Mouse (Mus musculus): ENCODE measurements at regions not wholly inside any gene's neighbourhood (a gene's known extent, or its start where the extent isn't known, plus 50 kb on each side); places are given as distances from the start of the nearest gene placed in this dataset.

DNA sequence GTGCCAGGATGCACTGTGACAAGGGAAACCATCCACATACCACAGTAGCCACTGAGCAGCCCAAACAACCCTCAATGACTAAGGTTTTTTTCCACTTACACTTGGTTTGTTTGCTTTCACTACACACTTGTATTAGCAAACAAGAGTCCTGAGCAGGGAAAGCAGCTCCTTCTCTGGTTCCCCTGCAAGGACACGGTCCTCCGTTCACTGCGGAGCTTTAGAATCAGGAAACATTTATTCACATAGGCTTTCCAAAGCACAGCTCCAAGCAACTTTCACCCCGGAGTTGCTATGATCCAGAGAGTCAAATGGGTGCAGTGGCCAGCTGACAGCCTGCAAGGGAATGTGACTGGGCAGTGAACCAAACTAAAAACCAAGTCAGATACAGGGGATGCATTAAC is 186.8 kb upstream of the Lpp start:
- Histone ChIP-seq H3K4me3 (ENCODE audit: control insufficient read depth, insufficient read depth, low read length) (no peak overlapping the region), H3K27me3 (ENCODE audit: control insufficient read depth, insufficient read depth, low read length) (no peaks in the 10 kb centered on the region), H3K4me1 (replicated peaks; ENCODE audit: control insufficient read depth, insufficient read depth, low read length) (peaks cover 56% of the 10 kb centered on the region), H3K27ac (ENCODE audit: control insufficient read depth, insufficient read depth, low read length) (peak overlapping the region; percentile 24), H3K36me3 (ENCODE audit: control insufficient read depth, insufficient read depth, low read length) (no peaks in the 10 kb centered on the region)
- TF ChIP-seq CTCF (IDR thresholded peaks at IDR 0.05; ENCODE audit: borderline replicate concordance, control insufficient read depth, extremely low read depth, insufficient read depth, low read length, poor library complexity) (no peak), POLR2A (IDR thresholded peaks at IDR 0.05; ENCODE audit: control insufficient read depth, extremely low read depth, insufficient read depth, low read length, poor library complexity) (no peak)
- DNase-seq = no peak
- WGBS = 84% methylated on average over 4 of the region's 4 CpGs

DNA sequence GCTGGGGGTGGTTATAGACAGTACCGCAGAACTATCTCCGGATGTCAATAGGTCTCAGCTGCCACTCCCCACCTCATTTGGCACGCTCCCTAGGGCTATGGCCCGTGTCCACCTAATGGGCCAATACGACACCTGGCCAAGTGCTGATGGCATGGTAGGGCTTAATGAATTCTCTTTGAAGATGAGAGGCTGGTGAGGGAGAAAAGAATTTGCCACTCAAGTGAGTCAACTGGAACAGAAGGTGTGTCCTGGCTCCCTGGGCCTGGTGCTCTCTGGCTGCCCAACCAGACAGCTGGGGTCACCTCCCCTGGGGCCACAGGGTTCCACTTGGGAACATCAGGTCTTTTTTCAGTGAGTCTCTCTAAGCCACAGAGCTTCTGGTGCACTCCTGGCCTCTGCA is 187.7 kb upstream of the Lpp start:
- DNase-seq = no peak
- no peak for TF ChIP-seq POLR2A (IDR thresholded peaks at IDR 0.05; ENCODE audit: control insufficient read depth, extremely low read depth, insufficient read depth, low read length, poor library complexity)
- TF ChIP-seq CTCF (IDR thresholded peaks at IDR 0.05; ENCODE audit: borderline replicate concordance, control insufficient read depth, extremely low read depth, insufficient read depth, low read length, poor library complexity) = no peak
- no peaks in the 10 kb centered on the region for H3K27me3 ChIP-seq (ENCODE audit: control insufficient read depth, insufficient read depth, low read length)
- H3K27ac ChIP-seq (ENCODE audit: control insufficient read depth, insufficient read depth, low read length) = peak overlapping the region; percentile 28; the same call in 1 of the 2 replicates
- peaks cover 64% of the 10 kb centered on the region for H3K4me1 ChIP-seq (replicated peaks; ENCODE audit: control insufficient read depth, insufficient read depth, low read length)
- WGBS = 98% methylated on average over 5 of the region's 5 CpGs
- no peak overlapping the region for H3K4me3 ChIP-seq (ENCODE audit: control insufficient read depth, insufficient read depth, low read length)
- no peaks in the 10 kb centered on the region for H3K36me3 ChIP-seq (ENCODE audit: control insufficient read depth, insufficient read depth, low read length)

DNA sequence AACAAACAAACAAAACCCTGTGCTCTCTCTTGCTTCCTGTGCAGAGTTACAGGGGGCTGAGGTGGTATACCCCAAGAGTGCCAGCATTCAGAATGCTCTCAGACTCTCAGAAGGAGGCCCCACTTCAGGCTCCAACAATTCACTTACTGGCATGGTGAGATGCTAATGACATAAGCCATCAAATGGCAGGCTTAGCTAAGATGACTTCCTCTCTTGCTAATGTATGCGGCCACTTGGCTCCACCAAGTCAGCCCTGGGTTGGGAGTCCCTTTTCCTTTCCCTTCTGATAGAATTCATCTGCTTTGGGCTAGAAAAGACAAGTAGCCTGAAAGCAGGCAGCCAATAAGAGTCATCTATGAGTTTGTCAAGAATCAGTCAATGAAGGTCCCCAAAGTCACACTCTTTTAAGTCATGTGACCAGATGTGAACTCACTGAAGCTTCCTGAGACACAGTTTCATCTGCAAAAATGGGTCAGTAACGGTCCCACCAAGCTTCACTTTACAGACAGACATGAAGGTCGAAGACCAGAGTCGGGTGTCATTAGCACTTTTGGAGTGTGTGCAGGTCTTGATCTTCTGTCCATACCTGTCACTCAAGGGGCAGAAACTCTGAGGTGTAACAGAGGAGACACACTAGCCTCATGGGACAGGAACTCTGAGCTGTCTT is 189.1 kb upstream of the Lpp start:
- TF ChIP-seq CTCF (IDR thresholded peaks at IDR 0.05; ENCODE audit: borderline replicate concordance, control insufficient read depth, extremely low read depth, insufficient read depth, low read length, poor library complexity) (no peak), POLR2A (IDR thresholded peaks at IDR 0.05; ENCODE audit: control insufficient read depth, extremely low read depth, insufficient read depth, low read length, poor library complexity) (no peak)
- Histone ChIP-seq H3K4me1 (replicated peaks; ENCODE audit: control insufficient read depth, insufficient read depth, low read length) (peaks cover 77% of the 10 kb centered on the region), H3K4me3 (ENCODE audit: control insufficient read depth, insufficient read depth, low read length) (no peak overlapping the region), H3K27ac (ENCODE audit: control insufficient read depth, insufficient read depth, low read length) (peak overlapping the region; percentile 83), H3K27me3 (ENCODE audit: control insufficient read depth, insufficient read depth, low read length) (no peaks in the 10 kb centered on the region), H3K36me3 (ENCODE audit: control insufficient read depth, insufficient read depth, low read length) (no peaks in the 10 kb centered on the region)
- DNase-seq = no peak
- 57% methylated on average over 4 of the region's 4 CpGs for WGBS

DNA sequence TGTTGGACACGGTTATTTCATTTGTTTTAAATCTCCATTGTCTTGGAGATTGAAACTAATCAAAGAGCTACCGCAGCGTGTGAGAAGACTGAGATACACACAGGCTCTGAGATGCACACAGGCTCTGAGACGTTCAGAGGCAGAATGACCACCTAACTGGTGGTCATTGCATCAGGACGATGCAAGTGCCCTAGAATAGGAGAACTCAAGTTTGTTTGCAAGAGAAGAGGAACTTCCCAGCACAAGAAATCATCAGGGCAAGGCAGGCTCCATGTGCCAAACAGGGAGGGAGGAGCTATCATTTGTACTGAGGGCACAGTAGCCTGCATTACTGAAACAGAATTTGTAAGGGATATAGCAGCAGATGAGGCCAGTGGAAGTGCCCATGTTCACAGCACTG is 190.7 kb upstream of the Lpp start:
- Histone ChIP-seq H3K36me3 (ENCODE audit: control insufficient read depth, insufficient read depth, low read length) (no peaks in the 10 kb centered on the region), H3K4me1 (replicated peaks; ENCODE audit: control insufficient read depth, insufficient read depth, low read length) (peaks cover 73% of the 10 kb centered on the region), H3K27ac (ENCODE audit: control insufficient read depth, insufficient read depth, low read length) (no peak overlapping the region), H3K27me3 (ENCODE audit: control insufficient read depth, insufficient read depth, low read length) (no peaks in the 10 kb centered on the region), H3K4me3 (ENCODE audit: control insufficient read depth, insufficient read depth, low read length) (no peak overlapping the region)
- 91% methylated on average over 5 of the region's 5 CpGs for WGBS
- DNase-seq = no peak
- TF ChIP-seq CTCF (IDR thresholded peaks at IDR 0.05; ENCODE audit: borderline replicate concordance, control insufficient read depth, extremely low read depth, insufficient read depth, low read length, poor library complexity) = no peak
- no peak for TF ChIP-seq POLR2A (IDR thresholded peaks at IDR 0.05; ENCODE audit: control insufficient read depth, extremely low read depth, insufficient read depth, low read length, poor library complexity)

DNA sequence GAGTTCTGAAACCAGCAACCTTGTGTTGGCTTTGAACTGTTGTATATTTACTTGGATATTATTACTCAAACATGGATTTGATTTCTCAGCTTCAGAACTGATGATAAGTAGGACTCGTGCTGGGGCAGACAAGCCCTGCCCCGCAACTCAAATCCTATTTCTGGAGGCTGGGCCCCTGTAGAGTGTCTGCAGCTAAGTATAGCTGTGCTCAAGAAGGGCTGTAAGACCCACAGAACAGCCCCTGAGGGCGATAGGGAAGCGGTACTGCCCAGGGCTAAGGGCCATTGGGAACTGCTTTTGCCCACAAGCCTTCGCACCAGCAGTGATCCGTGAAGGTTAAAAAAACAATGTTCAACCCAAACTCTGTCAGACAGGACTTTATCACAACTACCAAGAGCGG is 191.9 kb upstream of the Lpp start:
- no peaks in the 10 kb centered on the region for H3K36me3 ChIP-seq (ENCODE audit: control insufficient read depth, insufficient read depth, low read length)
- TF ChIP-seq CTCF (IDR thresholded peaks at IDR 0.05; ENCODE audit: borderline replicate concordance, control insufficient read depth, extremely low read depth, insufficient read depth, low read length, poor library complexity) = no peak
- TF ChIP-seq POLR2A (IDR thresholded peaks at IDR 0.05; ENCODE audit: control insufficient read depth, extremely low read depth, insufficient read depth, low read length, poor library complexity) = no peak
- WGBS = 93% methylated on average over 7 of the region's 7 CpGs
- peaks cover 69% of the 10 kb centered on the region for H3K4me1 ChIP-seq (replicated peaks; ENCODE audit: control insufficient read depth, insufficient read depth, low read length)
- no peaks in the 10 kb centered on the region for H3K27me3 ChIP-seq (ENCODE audit: control insufficient read depth, insufficient read depth, low read length)
- H3K4me3 ChIP-seq (ENCODE audit: control insufficient read depth, insufficient read depth, low read length) = no peak overlapping the region
- no peak for DNase-seq
- peak overlapping the region; percentile 13; the same call in 1 of the 2 replicates for H3K27ac ChIP-seq (ENCODE audit: control insufficient read depth, insufficient read depth, low read length)

DNA sequence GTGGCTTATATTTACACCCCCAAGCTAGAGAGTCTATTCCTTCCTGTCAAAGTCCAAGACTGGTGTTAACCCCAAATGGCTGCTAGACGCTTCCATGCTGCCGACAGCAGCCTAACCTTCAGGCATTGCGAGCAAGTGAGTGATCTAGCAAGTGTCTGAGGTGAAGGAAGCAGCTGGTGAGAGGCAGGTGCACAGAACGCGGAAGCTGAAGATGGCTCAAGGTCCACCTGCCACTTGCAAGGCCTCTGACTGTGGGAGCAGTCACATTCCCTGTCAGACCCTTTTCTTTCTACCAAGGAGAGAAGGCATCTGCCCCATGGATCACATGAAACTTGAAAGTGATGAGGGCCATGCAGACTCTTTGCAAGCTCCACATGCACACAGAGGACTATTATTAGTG is 193.1 kb upstream of the Lpp start:
- peak overlapping the region; percentile 75 for H3K27ac ChIP-seq (ENCODE audit: control insufficient read depth, insufficient read depth, low read length)
- WGBS = 12% methylated on average over 5 of the region's 5 CpGs
- peak; percentile 70 for DNase-seq

More for the DNA sequence above, 193.1 kb upstream of the Lpp start:
- Histone ChIP-seq H3K36me3 (ENCODE audit: control insufficient read depth, insufficient read depth, low read length) (no peaks in the 10 kb centered on the region), H3K27me3 (ENCODE audit: control insufficient read depth, insufficient read depth, low read length) (no peaks in the 10 kb centered on the region), H3K4me3 (ENCODE audit: control insufficient read depth, insufficient read depth, low read length) (no peak overlapping the region), H3K4me1 (replicated peaks; ENCODE audit: control insufficient read depth, insufficient read depth, low read length) (peaks cover 57% of the 10 kb centered on the region)
- TF ChIP-seq CTCF (IDR thresholded peaks at IDR 0.05; ENCODE audit: borderline replicate concordance, control insufficient read depth, extremely low read depth, insufficient read depth, low read length, poor library complexity) (no peak), POLR2A (IDR thresholded peaks at IDR 0.05; ENCODE audit: control insufficient read depth, extremely low read depth, insufficient read depth, low read length, poor library complexity) (no peak)
